Mouse (Mus musculus): Measurements from ENCODE around the gene Btg2. TPM values are rescaled to one million over a fixed set of nuclear protein-coding genes. Genes with fewer than 3 reads are reported as not detected.

The Btg2 gene
- polyA plus RNA-seq, 1 experiment from 2014 or later, result 96.8 TPM

DNA sequence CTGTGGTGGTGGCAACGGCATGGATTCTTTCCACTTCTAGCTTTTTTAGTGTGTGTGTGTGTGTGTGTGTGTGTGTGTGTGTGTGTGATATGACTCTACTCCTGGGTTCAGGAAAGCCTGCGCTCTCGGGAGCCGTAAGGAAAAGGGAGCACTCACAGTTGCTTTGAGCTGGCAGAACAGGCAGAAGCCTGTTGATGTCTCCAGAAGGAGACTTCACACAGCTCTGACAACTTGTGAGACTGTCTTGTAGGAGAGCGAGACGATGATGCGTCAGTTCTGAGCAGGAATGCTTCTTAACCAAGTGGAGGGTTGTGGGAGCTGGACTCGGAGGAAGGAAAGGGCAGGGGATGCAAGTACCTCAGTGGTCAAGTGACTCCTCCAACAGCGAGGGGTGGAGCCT, 52.2 kb downstream of the Btg2 start:
- TF ChIP-seq EP300 (optimal IDR thresholded peaks at IDR 0.05) (no peak), CTCF (IDR thresholded peaks at IDR 0.05; ENCODE audit: low read depth) (no peak)
- WGBS, result 89% methylated on average over 9 of the region's 9 CpGs
- no peaks in the 10 kb centered on the region for H3K4me1 ChIP-seq (replicated peaks; ENCODE audit: control insufficient read depth, insufficient read depth)
- no peak overlapping the region for H3K9ac ChIP-seq (ENCODE audit: low read length)
- H3K27me3 ChIP-seq (ENCODE audit: control insufficient read depth, insufficient read depth, low read length), result no peaks in the 10 kb centered on the region
- no peak overlapping the region for H3K27ac ChIP-seq (replicated peaks)
- no peak overlapping the region for H3K4me3 ChIP-seq (ENCODE audit: low read depth, low read length)
- no peaks in the 10 kb centered on the region for H3K36me3 ChIP-seq (ENCODE audit: control insufficient read depth, insufficient read depth, low read length)
- no peak overlapping the region for H3K4me2 ChIP-seq (replicated peaks; ENCODE audit: low read depth)
- DNase-seq (ENCODE audit: low spot score) (no peak), ATAC-seq (ENCODE audit: low FRiP score, low TSS enrichment) (no peak)
- H3K9me3 ChIP-seq (ENCODE audit: control insufficient read depth, low read length), result no peaks in the 10 kb centered on the region

DNA sequence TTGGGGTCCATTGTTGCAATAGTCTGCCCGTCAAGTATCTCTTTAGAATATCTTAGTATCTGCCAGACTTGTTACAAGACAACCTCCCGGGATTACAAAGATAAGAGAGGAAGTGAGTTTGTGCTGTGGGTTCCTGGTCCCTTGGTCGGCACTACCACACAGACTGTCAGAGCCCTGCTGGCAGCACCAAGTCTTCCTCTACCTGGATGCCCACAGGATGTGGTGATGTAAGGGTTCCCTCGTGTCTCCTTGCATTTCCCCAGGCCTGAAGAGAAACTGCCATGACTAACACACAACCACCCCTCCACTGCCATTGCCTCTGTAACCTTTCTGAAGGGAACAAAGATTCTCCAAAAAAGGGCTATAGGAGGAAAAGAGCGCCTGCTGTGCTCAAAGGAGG, 52.9 kb downstream of the Btg2 start:
- H3K27ac ChIP-seq (replicated peaks), result no peak overlapping the region
- DNase-seq (ENCODE audit: low spot score), result no peak
- H3K9me3 ChIP-seq (ENCODE audit: control insufficient read depth, low read length), result no peaks in the 10 kb centered on the region
- no peak for TF ChIP-seq CTCF (IDR thresholded peaks at IDR 0.05; ENCODE audit: low read depth)
- TF ChIP-seq EP300 (optimal IDR thresholded peaks at IDR 0.05), result no peak
- no peaks in the 10 kb centered on the region for H3K36me3 ChIP-seq (ENCODE audit: control insufficient read depth, insufficient read depth, low read length)
- no peaks in the 10 kb centered on the region for H3K27me3 ChIP-seq (ENCODE audit: control insufficient read depth, insufficient read depth, low read length)
- WGBS, result 75% methylated on average over 5 of the region's 5 CpGs
- H3K4me1 ChIP-seq (replicated peaks; ENCODE audit: control insufficient read depth, insufficient read depth), result no peaks in the 10 kb centered on the region
- no peak overlapping the region for H3K4me3 ChIP-seq (ENCODE audit: low read depth, low read length)
- ATAC-seq (ENCODE audit: low FRiP score, low TSS enrichment), result no peak
- H3K4me2 ChIP-seq (replicated peaks; ENCODE audit: low read depth), result no peak overlapping the region
- H3K9ac ChIP-seq (ENCODE audit: low read length), result no peak overlapping the region

Other genes starting within 250 kb of the Btg2 start
- 1.3 and 1.6 TPM in 2 replicates for gene Optc, start 171.1 kb downstream of the Btg2 start, polyA plus RNA-seq (2015; fragmentation: Nextera tagmentation; extraction: Ambion mirVana)
- 4.7 and 5.3 TPM in 2 replicates for gene Prelp, start 157.7 kb downstream of the Btg2 start, polyA plus RNA-seq (2015; fragmentation: Nextera tagmentation; extraction: Ambion mirVana)
- gene Fmod, start 41.9 kb downstream of the Btg2 start, polyA plus RNA-seq (2015; fragmentation: Nextera tagmentation; extraction: Ambion mirVana), result 7.9 and 9.0 TPM in 2 replicates
- 38.5 and 45.1 TPM in 2 replicates for gene Chit1, start 32.1 kb upstream of the Btg2 start, polyA plus RNA-seq (2015; fragmentation: Nextera tagmentation; extraction: Ambion mirVana)
- 2.8 and 3.1 TPM in 2 replicates for gene Chil1, start 103.1 kb upstream of the Btg2 start, polyA plus RNA-seq (2015; fragmentation: Nextera tagmentation; extraction: Ambion mirVana)
- 1.6 and 2.2 TPM in 2 replicates for gene Mybph, start 114.3 kb upstream of the Btg2 start, polyA plus RNA-seq (2015; fragmentation: Nextera tagmentation; extraction: Ambion mirVana)
- gene Adora1, start 156.3 kb upstream of the Btg2 start, polyA plus RNA-seq (2015; fragmentation: Nextera tagmentation; extraction: Ambion mirVana), result 11.2 and 11.4 TPM in 2 replicates
- 2.7 and 5.0 TPM in 2 replicates for gene Myog, start 210.9 kb upstream of the Btg2 start, polyA plus RNA-seq (2015; fragmentation: Nextera tagmentation; extraction: Ambion mirVana)